Mouse (Mus musculus): Measurements from ENCODE around the gene Nek6. TPM values are rescaled to one million over a fixed set of nuclear protein-coding genes. Genes with fewer than 3 reads are reported as not detected.

Nek6 gene
- polyA plus RNA-seq, 1 experiment from 2014 or later: 83.4 TPM

DNA sequence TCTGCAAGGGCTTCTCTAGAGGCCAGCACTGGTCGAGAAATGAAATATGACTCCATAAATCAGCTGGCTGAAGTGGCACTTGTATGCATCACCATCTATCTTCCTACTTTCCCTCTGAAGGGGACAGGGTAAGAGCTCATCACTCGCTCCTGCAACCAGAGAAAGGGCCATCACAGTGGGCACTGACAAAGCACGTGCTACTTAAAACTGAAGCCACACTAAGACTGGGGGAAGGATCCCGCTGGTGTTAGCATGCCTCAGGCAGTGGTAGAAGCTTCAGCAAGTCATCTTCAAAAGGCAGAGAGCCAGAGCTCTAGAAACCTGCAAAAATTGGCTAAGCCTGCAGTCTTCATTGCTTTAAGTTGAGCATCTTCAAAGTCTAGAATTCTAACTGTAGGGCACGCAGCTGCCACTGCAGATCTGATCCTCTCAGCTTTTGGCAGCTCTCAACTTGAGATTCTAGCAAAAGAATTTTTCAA lies 97.4 kb downstream of the Nek6 start:
- DNase-seq (ENCODE audit: low spot score): no peak
- H3K9me3 ChIP-seq (replicated peaks): no peaks in the 10 kb centered on the region
- WGBS: 84% methylated on average over 5 of the region's 5 CpGs
- H3K27me3 ChIP-seq (ENCODE audit: low read depth, poor library complexity, severe bottlenecking): no peaks in the 10 kb centered on the region
- no peak overlapping the region for H3K4me3 ChIP-seq
- 0 out of 2 replicates have a peak, but pooled peaks cover 3% of the 10 kb centered on the region for H3K4me1 ChIP-seq
- no peak overlapping the region for H3K27ac ChIP-seq
- H3K36me3 ChIP-seq: peaks cover 74% of the 10 kb centered on the region

DNA sequence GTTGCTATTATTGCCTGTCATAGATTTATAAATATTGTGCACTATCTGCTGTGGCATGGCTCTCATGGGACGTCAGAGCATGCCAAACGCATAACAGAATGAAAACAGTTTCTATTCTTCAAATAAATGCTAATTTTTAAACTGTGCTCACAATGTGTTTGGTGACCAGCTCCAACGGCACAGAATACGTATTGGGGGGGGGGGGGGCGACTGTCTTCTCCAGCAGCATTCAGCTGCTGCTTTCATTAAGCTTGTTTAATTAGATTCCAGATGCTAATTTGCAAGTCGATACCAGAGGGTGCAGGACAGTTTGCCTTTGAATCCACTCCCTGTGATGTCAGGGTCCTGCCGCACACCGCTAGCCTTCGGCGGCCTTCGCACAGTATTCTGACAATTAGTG lies 97.9 kb downstream of the Nek6 start:
- peaks cover 74% of the 10 kb centered on the region for H3K36me3 ChIP-seq
- no peak overlapping the region for H3K4me3 ChIP-seq
- no peaks in the 10 kb centered on the region for H3K9me3 ChIP-seq (replicated peaks)
- no peaks in the 10 kb centered on the region for H3K27me3 ChIP-seq (ENCODE audit: low read depth, poor library complexity, severe bottlenecking)
- DNase-seq (ENCODE audit: low spot score): no peak
- WGBS: 96% methylated on average over 11 of the region's 11 CpGs
- H3K27ac ChIP-seq: no peak overlapping the region
- 0 out of 2 replicates have a peak, but pooled peaks cover under 1% of the 10 kb centered on the region for H3K4me1 ChIP-seq

DNA sequence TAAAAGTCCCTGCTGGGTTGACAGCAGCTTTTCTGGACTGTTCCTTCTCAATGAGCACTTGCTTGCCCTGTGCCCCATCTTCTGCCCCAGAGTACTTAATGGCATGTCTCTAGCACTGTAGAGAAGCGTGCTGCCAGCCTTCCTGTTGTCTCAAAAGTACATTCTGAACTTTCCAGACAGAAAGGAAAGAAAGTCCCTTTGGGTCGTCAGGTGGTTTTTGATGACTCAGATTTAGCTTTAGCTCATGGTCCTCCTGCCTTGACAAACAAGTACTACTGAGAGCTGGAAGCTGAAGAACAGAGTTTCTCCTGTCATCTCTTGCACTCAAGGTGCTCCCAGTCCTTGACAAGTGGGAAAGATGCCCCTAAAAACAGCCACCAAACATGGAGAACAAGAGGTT lies 98.7 kb downstream of the Nek6 start:
- H3K36me3 ChIP-seq: peaks cover 72% of the 10 kb centered on the region
- no peak for DNase-seq (ENCODE audit: low spot score)

DNA sequence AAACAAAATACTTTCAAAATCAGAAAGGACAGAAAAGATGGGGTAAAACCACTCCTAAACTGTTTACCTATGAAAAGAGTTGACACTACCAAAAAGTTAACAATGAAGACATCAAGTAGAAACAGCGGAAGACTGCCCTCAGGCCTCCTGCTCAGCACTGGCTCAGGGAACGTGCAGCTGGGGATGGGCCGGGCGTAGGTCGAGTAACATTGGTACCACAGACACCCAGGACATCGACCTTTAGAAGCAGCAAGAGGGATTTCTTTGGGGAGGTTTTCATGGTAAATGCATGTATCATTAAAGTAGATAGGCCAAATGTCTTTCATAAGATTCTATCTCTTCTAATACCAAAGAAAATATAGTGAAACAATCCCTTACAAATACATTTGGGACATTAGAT lies 101.2 kb downstream of the Nek6 start:
- H3K4me1 ChIP-seq: no peaks in the 10 kb centered on the region
- WGBS: 94% methylated on average over 6 of the region's 6 CpGs
- no peak overlapping the region for H3K4me3 ChIP-seq
- H3K9me3 ChIP-seq (replicated peaks): no peaks in the 10 kb centered on the region
- DNase-seq (ENCODE audit: low spot score): no peak
- H3K36me3 ChIP-seq: peaks cover 68% of the 10 kb centered on the region
- no peak overlapping the region for H3K27ac ChIP-seq
- H3K27me3 ChIP-seq (ENCODE audit: low read depth, poor library complexity, severe bottlenecking): no peaks in the 10 kb centered on the region

More for the DNA sequence above, 98.7 kb downstream of the Nek6 start:
- Histone ChIP-seq H3K27ac (no peak overlapping the region), H3K4me1 (no peaks in the 10 kb centered on the region), H3K4me3 (no peak overlapping the region), H3K9me3 (replicated peaks) (no peaks in the 10 kb centered on the region), H3K27me3 (ENCODE audit: low read depth, poor library complexity, severe bottlenecking) (no peaks in the 10 kb centered on the region)
- 97% methylated on average over 2 of the region's 2 CpGs for WGBS

DNA sequence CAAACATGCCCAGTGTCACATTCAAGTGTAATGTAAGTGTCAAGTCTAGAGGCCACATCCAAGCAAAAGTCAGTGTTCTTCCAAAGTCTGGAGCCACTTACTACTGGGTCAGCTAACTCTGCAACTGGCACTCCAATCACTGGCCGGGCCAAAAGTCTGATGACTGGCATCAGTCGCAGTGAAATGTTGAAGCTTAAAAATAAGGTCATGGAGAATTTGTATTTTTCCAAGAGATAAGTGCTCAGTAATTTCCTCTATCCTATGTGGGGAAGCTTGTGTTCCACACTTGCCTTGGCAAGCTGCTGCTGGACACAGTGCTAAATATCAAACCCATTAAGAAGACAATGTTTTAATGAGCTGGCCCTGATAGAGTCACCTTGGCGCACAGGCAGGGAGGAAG lies 102.1 kb downstream of the Nek6 start:
- Histone ChIP-seq H3K9me3 (replicated peaks) (no peaks in the 10 kb centered on the region), H3K4me3 (no peak overlapping the region), H3K4me1 (no peaks in the 10 kb centered on the region), H3K36me3 (peaks cover 70% of the 10 kb centered on the region), H3K27me3 (ENCODE audit: low read depth, poor library complexity, severe bottlenecking) (no peaks in the 10 kb centered on the region), H3K27ac (no peak overlapping the region)
- 94% methylated on average over 3 of the region's 3 CpGs for WGBS
- no peak for DNase-seq (ENCODE audit: low spot score)

DNA sequence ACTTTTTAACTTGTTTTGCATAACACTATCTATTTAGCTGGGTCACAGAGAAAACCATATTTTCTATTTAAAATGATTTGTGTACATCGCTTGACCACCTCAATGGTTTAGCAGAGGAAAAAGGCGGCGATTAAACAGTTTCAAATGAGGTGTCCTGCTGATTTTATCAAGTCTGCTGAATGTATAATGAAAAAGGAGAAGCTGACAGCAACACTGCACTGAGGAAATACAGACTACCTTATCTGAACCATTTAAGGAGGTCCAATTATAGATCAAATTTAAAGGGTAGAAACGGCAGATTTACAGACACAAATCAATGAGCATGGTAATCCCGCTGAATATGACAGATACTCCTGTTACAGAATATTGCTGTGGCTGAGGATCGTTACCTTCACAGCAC lies 103.0 kb downstream of the Nek6 start:
- WGBS: 95% methylated on average over 6 of the region's 6 CpGs
- H3K4me1 ChIP-seq: no peaks in the 10 kb centered on the region
- no peak for DNase-seq (ENCODE audit: low spot score)
- no peaks in the 10 kb centered on the region for H3K27me3 ChIP-seq (ENCODE audit: low read depth, poor library complexity, severe bottlenecking)
- no peaks in the 10 kb centered on the region for H3K9me3 ChIP-seq (replicated peaks)
- H3K4me3 ChIP-seq: no peak overlapping the region
- peaks cover 70% of the 10 kb centered on the region for H3K36me3 ChIP-seq
- no peak overlapping the region for H3K27ac ChIP-seq

DNA sequence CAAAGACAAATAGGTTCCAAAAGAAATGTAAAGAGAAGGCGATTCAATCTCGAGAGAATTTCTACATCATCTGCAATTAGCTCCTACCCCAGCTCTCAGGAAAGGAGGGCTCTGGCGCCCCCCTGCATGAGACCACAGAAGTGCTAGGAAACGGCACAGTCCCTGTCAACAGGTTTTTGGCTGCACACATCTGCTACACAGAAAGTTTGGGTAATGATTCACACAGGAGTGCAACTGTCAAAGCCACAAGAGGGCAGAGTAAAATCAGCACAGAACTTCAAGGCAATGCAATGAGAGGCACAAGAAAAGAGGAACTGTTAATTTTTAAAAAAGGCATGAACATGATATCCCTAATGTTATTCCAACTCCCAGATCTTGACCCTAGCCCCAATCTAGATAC lies 104.6 kb downstream of the Nek6 start:
- Histone ChIP-seq H3K4me3 (no peak overlapping the region), H3K36me3 (peaks cover 66% of the 10 kb centered on the region), H3K27ac (no peak overlapping the region), H3K9me3 (replicated peaks) (no peaks in the 10 kb centered on the region), H3K4me1 (no peaks in the 10 kb centered on the region), H3K27me3 (ENCODE audit: low read depth, poor library complexity, severe bottlenecking) (no peaks in the 10 kb centered on the region)
- DNase-seq (ENCODE audit: low spot score): no peak
- 66% methylated on average over 4 of the region's 4 CpGs for WGBS

DNA sequence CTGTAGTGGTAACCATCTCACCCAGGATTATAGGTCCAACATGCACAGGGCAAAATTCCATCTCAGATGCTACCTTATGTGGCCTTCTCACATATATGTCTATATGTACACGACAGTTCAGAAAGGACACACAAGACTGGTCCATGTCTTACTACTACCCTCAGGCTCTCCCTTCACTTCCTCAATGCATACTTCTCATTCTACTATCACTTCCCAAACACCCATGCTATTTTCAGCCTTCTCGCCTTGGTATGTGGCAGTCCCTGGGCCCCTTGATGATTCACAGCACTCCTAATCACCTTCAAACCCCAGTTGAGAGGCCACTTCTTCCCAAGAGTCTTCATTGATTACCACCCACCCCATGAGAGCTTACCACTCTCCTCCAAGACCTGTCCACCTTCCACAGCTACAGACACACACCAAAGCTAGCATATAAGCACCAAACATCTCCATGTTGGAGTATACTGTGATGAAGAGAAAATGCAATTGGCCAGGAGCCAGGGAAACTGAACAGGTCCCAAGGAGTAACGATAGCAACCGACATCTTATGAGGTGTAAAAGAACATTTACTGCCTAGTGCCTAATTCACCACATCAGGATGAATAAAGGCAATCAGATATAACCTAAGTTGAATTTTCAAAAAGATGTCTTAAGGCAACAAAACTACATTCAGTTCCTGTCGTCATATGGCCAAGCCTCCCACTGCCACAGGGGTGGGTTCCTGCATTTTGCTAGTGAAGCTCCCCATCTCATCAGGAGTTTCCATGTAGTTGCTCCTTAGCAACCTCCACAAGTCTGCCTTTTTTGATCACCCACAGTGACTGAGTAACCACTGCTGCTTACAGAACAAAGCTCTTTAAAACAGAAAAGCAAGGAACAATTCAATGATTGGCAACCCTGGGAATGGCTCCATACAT lies 105.8 kb downstream of the Nek6 start:
- no peak for DNase-seq (ENCODE audit: low spot score)
- Histone ChIP-seq H3K27me3 (ENCODE audit: low read depth, poor library complexity, severe bottlenecking) (no peaks in the 10 kb centered on the region), H3K36me3 (peaks cover 72% of the 10 kb centered on the region), H3K27ac (no peak overlapping the region), H3K4me1 (no peaks in the 10 kb centered on the region), H3K4me3 (no peak overlapping the region), H3K9me3 (replicated peaks) (no peaks in the 10 kb centered on the region)
- 94% methylated on average over 5 of the region's 5 CpGs for WGBS

DNA sequence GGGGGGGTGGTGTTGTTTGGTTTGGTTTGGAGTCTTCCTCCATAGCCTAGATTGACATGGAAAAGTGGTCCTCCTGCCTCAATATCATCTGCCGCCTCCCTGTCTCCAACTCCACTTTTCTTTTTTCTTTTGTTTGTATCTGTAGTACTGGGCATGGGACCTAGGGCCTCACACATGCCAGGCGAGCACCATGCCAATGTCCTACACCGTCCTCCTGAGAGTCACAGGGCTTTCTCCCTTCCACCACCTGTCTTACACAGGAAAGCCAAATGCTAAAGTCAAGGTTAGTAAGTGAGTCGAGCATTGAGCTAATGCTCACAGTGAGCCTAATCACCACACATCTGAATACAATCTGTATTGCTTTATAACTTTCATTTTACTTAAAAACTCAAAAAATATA lies 108.3 kb downstream of the Nek6 start:
- Histone ChIP-seq H3K27ac (no peak overlapping the region), H3K4me3 (no peak overlapping the region), H3K36me3 (peaks cover 70% of the 10 kb centered on the region), H3K9me3 (replicated peaks) (no peaks in the 10 kb centered on the region), H3K4me1 (no peaks in the 10 kb centered on the region), H3K27me3 (ENCODE audit: low read depth, poor library complexity, severe bottlenecking) (no peaks in the 10 kb centered on the region)
- 91% methylated on average over 4 of the region's 4 CpGs for WGBS
- DNase-seq (ENCODE audit: low spot score): no peak

DNA sequence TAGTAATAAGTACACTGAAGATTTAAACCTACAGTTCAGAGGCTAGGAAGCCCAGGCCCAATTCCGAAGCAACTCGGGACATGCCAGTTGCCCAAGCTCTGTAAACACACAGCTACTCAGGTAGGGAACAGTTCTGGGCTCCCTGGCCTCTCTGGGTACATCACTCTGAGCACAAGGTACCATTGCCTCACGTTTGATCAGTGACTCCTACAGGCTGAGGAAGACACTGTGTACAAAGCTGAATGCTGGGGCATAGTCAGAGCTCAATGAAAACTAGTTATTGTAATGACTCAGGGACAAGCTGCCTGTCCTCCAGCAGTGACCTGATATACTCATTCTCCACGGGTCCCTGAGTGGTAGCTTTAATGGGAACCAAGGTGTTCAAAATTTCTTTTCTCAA lies 109.6 kb downstream of the Nek6 start:
- Histone ChIP-seq H3K36me3 (peaks cover 77% of the 10 kb centered on the region), H3K27ac (no peak overlapping the region), H3K9me3 (replicated peaks) (no peaks in the 10 kb centered on the region), H3K4me3 (no peak overlapping the region), H3K4me1 (no peaks in the 10 kb centered on the region), H3K27me3 (ENCODE audit: low read depth, poor library complexity, severe bottlenecking) (no peaks in the 10 kb centered on the region)
- WGBS: 87% methylated on average over 4 of the region's 4 CpGs
- DNase-seq (ENCODE audit: low spot score): no peak

DNA sequence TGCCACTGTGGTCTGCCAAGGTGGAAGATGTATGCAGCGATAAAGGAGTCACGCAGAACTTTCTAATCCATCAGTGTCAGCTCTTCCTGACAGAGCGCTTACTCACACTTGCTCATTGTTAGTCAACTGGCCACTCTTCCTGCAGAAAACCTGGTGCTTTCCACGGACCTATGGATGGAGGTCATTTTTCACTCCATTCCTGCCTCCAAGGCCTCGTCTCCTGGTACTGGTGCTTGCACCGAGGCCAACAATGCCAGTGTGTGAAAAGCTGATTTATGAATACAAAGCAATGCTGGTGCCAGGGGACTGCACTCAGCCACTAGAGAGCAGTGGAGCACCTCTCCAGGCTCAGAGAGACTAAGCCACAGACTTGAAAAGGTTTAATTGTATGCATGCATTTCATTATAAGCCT lies 110.2 kb downstream of the Nek6 start:
- DNase-seq (ENCODE audit: low spot score): no peak
- H3K27me3 ChIP-seq (ENCODE audit: low read depth, poor library complexity, severe bottlenecking): no peaks in the 10 kb centered on the region
- WGBS: 81% methylated on average over 6 of the region's 6 CpGs
- peaks cover 82% of the 10 kb centered on the region for H3K36me3 ChIP-seq
- H3K4me1 ChIP-seq: no peaks in the 10 kb centered on the region
- no peaks in the 10 kb centered on the region for H3K9me3 ChIP-seq (replicated peaks)
- no peak overlapping the region for H3K27ac ChIP-seq
- no peak overlapping the region for H3K4me3 ChIP-seq

DNA sequence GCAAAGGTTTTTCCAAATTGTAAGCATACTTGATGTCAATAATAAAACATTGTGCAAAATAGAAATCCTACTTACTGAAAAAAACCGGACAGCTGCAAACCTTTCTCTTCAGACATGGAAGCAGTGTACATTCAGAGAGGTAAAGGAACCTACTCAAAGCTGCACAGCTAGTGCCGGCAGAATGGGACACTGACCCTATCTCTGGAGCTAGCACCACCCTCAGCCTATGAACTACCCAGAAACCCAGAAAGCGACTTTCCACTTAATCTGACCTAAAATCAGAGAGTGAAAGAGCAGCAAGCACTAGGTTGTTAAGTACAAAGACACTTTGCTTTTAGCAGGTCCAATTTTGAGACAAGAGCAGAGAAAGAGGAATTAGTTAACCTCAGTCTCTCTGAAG lies 112.0 kb downstream of the Nek6 start:
- Histone ChIP-seq H3K4me3 (no peak overlapping the region), H3K27me3 (ENCODE audit: low read depth, poor library complexity, severe bottlenecking) (no peaks in the 10 kb centered on the region), H3K27ac (no peak overlapping the region), H3K9me3 (replicated peaks) (no peaks in the 10 kb centered on the region), H3K36me3 (peaks cover 83% of the 10 kb centered on the region), H3K4me1 (no peaks in the 10 kb centered on the region)
- no peak for DNase-seq (ENCODE audit: low spot score)
- WGBS: 82% methylated on average over 3 of the region's 3 CpGs

DNA sequence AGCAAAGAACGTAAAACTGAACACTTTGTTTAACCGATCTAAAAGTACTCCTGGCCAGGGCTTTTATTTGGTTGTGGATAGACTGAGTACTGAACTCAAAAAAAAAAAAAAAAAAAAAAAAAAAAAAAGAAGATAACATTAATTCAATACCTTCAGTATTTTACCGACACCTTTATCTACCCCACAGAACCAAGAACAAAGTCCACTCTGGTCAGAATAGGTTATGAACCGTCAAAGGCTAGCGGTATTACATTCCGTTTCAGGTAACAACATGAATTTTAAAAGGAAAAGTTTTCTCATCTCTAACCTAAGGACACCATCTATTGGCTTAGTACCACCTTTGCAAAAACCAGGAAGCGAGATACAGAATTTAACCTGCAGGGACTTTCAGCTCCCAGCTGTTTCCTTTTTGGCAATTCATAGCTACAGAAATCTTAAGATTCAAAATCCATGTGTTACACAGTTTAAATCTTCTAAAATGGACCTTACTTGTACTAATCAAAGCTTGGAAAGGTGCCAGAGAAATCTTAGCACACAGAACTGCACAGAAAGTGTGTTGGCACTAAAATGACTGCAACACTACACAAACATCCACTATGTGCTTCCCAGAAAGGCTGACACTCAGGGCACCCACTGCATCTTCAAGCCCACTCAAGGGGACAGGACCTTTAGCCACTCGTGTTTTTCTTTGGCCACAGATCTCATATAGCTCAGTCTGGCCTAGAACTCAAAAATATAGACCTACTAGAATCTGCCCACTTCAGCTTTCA lies 112.6 kb downstream of the Nek6 start:
- Histone ChIP-seq H3K36me3 (peaks cover 83% of the 10 kb centered on the region), H3K4me1 (no peaks in the 10 kb centered on the region), H3K27ac (no peak overlapping the region), H3K9me3 (replicated peaks) (no peaks in the 10 kb centered on the region), H3K27me3 (ENCODE audit: low read depth, poor library complexity, severe bottlenecking) (no peaks in the 10 kb centered on the region), H3K4me3 (no peak overlapping the region)
- 94% methylated on average over 8 of the region's 8 CpGs for WGBS
- DNase-seq (ENCODE audit: low spot score): no peak

Data from limb, embryonic 10.5 days (tissue).